Mouse (Mus musculus): ENCODE data around the gene Epb41l4b. TPM values are rescaled to one million over a fixed set of nuclear protein-coding genes. Genes with fewer than 3 reads are reported as not detected.

Epb41l4b gene
- total RNA-seq, 1 experiment from 2014 or later: 3.1 TPM

DNA sequence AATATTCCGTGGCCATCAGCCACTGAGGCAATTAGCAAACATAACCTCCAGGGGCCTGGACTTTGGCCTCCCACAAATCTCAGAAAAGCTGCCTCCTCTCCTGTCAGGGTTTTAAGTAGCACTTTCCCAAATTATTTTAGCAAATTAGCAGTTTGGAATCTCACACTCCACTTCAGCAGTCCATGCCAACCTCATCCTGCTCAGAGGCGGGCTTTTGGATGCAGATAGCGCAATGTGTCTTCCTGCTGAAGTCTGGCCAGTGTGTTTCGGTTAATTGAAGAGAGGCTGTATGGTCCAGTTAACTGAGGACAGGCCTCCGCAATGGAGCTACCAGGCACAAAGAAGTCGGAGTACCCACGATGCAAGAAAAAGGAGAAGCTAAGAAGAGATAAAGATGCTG is 17.3 kb upstream of the Epb41l4b start:
- no peak for ATAC-seq (ENCODE audit: extremely low read depth, insufficient number of reproducible peaks, low FRiP score, poor library complexity, severe bottlenecking)

DNA sequence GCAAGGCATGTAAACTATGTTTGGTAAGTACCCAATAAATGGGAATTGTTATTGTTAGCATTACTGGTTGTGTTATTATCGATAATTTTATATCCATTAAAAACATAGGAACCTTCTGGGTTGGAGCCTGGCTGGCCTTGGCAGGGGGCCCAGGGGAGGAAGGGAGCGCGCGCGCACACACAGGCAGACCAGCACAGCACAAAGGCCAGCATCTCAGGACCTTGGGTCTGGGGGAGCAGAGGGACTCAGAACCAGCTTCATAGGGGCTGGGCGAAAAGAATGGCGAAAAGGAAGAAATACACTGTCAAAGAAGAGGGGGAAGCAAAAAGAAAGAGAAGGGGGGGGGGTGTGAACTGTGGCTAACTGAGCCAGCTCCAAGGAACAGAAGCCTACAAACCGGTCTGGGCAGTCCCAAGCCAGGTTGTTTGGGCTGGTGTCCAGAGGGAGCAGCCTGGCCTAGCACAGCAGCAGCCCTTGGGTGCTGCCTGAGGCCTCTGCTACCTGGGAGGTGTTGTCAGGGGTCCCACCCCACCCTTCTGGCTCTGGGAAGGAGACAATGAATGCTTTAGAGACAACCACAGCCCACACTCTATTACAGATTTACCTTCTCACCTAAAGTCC is 13.4 kb upstream of the Epb41l4b start:
- no peak for ATAC-seq (ENCODE audit: extremely low read depth, insufficient number of reproducible peaks, low FRiP score, poor library complexity, severe bottlenecking)

DNA sequence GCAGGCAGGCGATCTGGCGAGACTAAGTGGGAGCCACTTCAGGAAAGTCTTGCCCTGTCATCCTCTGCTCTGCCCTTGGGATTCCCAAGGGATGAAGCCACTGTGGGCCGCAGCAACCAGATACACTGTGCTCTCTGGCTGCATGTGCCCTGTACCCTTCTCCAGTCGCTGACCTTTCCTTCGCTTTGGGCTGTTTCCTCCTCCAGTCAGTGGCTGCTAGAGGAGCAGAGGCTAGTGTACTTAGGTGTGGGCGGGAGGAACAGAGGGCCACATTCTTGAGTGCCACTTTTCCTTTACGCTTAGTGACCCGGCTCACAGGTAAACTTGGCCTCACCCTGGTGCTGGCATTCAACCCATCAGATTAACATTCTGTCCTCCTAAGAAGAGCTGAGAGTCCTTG is 10.6 kb upstream of the Epb41l4b start:
- no peak for ATAC-seq (ENCODE audit: extremely low read depth, insufficient number of reproducible peaks, low FRiP score, poor library complexity, severe bottlenecking)

DNA sequence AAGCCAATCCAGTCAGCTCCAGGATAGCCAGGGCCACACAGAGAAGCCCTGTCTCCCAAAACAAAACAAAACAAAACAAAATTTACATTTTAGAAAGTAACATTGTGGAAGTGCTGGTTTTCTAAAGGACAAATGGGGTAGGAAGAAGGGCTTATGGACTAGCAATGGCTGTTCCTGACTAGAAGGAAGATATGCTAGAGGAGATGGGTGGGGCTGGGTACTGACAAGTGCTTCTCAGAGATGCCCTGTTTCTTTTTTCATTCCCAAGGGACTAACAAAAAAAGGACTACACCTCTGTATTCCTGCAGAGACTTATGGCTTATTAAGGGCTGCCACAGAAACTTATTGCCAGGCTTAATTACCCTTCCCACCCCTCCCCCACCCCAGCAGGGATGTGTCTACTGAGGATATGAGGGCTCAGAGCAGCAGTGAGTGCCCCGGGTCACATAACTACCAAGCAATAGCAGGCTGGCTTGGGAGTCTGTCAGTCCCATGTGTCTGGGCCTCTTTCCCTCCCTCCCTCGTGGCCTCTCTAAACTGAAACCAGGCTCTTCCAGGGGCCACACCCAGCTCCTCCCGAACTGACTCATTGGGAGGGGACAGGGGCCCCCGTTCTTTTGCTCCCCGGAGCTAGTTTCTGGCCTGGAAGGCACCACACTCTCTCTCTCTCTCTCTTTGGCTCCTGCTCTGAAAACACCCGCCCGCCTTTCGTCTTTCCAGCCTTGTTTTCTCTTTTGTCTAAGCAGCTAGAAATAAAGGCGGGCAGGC is 10.0 kb upstream of the Epb41l4b start:
- no peak for ATAC-seq (ENCODE audit: extremely low read depth, insufficient number of reproducible peaks, low FRiP score, poor library complexity, severe bottlenecking)

DNA sequence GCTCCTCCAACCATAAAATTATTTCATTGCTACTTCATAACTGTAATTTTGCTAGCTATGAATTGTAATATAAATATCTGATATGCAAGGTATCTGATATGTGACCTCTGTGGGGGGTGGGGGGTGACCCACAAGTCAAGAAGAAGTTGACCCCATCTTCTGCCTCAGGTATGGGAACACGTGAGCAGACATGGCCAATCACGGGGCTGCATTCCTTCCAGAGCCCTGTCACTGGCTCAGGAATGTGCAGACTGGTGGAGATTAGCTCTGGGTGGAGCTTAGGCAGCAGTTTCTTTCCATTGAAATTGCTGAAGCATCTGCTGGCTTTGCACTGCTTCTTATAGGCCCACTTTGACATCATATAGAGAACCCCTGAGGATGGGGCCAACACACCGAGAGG is 4.9 kb upstream of the Epb41l4b start:
- ATAC-seq (ENCODE audit: extremely low read depth, insufficient number of reproducible peaks, low FRiP score, poor library complexity, severe bottlenecking): no peak

DNA sequence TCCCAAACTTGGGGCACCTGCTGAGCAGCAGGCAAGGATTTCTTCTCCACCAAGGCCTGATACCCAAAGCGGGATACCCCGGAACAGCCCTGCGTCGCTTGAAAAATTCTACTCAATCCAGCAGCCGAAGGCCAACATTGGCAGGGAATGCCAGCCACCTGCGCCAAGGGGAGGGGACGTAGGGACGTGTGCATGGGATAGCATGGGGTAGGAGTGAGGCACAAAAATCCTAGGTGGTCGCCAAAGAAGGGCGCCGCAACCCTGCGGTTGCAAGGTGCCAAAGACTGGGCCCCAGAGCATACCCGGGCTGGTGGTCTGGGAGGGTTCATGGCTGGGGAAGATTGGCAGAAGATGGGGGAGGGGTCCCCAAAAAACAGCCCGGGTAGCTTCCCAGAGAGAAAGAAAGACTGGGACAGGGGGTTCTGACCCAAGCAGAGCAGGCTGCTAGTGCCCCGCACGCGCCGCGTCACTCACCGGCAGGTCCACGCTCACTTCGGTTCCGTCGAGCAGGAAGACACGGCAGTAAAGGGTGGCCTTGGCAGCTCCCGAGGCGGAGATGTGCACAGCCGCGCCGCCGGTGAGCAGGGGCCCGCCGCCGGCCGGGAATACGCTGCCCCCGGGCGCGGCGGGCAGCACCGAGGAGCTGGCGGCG is 737 bp downstream of the Epb41l4b start:
- ATAC-seq (ENCODE audit: extremely low read depth, insufficient number of reproducible peaks, low FRiP score, poor library complexity, severe bottlenecking): no peak

DNA sequence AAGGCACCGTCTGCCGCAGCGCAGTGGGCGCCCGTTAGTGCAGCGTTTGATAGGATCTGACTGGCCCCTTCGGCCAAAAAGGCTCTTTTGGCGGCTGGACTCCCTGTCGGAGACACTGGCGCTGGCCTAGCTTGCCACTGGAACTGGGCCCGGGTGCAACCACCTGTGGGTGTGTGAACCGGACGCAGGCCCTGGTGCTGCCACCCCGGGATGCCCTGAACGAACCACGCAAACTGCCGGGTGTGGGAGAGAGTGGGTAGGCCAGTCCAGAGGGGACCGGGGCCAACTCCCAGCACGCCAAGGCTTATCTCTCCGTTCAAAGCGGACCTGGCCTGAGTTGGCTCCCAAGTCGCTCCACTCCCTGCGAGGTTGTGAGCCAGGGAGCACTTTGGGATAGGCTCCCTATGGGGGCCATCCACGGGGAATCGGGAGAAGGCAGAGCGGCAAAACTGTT is 1.3 kb downstream of the Epb41l4b start:
- ATAC-seq (ENCODE audit: extremely low read depth, insufficient number of reproducible peaks, low FRiP score, poor library complexity, severe bottlenecking): no peak

DNA sequence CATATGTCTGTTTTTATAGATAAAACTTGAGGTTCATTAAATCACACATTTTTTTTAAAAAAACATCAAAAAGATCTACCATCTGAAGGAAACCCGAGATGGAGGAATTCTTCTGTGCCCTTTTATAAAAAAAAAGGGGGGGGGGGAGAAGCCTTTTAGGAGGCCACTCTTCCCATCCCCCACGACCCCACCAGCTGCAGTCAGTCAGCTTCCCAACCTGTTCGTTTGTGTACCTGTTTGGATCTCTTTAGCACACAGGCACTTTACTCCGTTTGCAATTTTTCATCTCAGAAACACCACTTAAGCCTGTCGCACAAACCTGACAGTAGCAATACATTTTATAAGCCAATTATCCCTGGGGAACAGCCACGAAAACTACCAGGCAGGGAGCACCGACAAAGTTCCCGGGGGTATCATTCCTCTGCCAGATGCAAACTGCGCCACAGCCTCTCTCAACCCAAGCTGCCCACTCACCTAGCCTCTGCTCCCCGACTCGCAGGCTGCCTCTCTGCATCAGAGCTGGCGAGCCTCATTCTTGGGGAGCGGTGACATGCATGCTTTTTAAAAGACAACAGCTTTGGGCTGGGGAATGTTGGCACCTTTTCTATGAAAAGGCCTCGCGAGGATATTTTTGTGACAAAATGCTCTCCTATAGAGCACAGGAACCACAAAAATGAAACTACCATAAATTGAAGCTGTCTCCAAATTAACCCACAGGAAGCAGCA is 2.1 kb downstream of the Epb41l4b start:
- no peak for ATAC-seq (ENCODE audit: extremely low read depth, insufficient number of reproducible peaks, low FRiP score, poor library complexity, severe bottlenecking)

DNA sequence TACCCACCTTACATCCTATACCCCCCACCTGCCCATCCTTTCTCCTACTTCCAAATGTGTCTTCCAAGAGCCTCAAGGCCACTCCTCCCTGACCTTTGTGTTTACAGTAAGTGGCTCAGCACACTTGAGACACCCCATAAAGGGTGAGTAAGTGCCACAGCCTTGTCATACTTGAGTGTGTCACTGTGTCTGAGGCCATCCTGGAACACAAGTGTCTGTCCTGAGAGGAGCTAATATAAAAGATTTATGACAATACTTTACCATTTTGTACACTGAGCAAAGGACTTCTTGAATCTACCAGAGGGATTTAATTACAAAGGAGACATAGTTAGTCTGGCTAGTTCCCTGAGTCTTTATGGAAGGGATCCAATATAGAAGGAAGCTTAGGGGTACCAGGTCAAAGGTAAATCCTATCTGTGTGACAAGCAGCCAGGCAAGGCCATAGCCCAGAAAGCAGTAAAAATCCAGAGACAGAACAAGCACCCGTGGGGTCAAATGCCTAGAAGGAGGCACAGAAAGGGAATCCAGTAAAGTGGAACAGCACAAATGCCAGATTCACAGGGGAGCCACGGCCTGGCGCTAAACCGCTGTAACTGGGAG is 2.9 kb downstream of the Epb41l4b start:
- no peak for ATAC-seq (ENCODE audit: extremely low read depth, insufficient number of reproducible peaks, low FRiP score, poor library complexity, severe bottlenecking)

DNA sequence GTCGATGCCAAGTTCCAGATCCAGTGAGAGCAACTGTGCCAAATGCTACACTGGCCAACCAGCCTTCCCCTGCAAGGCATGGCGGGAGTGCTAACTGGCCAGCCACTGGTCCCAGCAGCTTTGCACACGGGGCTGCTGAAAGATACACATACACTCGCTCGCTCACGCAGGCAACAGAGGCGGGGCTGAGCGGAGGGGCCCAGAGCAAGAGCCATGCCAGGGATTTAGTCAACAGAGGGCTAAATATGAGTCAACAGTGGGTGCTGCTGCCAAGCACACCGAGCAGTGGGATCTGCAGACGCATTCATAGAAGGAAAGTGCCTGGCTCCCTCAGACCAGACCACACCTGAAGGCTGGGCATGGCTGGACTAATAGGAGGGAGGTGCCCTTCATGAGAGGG is 3.8 kb downstream of the Epb41l4b start:
- ATAC-seq (ENCODE audit: extremely low read depth, insufficient number of reproducible peaks, low FRiP score, poor library complexity, severe bottlenecking): no peak

DNA sequence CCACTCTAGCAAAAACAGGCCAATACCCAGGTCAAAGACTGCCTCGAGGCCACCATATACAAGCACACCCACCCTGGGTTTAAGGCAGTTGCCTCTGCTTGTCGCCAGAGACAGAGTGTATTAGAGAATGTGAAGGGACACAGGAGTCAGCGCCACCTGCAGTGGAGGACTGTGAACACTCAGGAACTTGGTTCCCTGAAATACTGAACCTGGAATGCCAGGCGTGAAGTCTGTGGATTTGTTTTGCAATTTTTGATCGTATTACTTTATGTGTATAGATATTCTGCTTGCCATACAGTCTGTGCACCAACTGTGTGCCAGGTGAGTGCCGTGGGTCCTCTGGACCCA is 5.2 kb downstream of the Epb41l4b start:
- ATAC-seq (ENCODE audit: extremely low read depth, insufficient number of reproducible peaks, low FRiP score, poor library complexity, severe bottlenecking): no peak

DNA sequence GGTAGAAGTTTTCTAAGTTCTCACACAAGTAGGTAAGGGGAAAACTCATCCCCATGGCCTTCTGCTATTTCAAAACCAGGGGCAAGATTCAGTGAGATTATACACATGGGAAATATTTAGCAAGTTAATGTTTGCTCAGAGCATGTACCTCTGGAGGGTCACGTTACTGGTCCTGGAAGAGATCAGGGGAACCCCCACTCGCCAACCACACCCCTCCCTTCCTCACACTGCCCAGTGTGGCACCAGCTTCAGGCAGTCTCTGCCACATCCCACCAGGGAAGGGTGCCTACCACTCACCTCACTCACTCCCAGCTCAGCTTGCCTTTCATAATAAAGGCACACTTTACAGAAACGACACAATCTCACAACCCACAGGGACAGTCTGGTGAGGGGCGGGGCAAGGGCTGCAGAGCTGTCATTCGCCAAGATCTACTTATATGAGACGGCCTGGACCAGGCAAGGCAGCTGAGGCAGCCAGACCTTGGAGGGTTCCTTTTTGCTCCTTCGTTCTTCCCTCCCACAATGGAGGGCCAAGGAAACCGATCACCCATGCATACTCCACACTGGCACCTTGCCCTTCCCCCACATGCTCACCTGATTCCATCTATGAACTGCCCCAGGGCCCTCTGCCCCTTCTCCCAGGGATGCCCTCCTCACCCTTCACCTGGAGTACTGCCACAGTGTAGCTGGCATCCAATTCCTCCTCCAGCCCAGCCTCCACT is 5.7 kb downstream of the Epb41l4b start:
- ATAC-seq (ENCODE audit: extremely low read depth, insufficient number of reproducible peaks, low FRiP score, poor library complexity, severe bottlenecking): no peak

DNA sequence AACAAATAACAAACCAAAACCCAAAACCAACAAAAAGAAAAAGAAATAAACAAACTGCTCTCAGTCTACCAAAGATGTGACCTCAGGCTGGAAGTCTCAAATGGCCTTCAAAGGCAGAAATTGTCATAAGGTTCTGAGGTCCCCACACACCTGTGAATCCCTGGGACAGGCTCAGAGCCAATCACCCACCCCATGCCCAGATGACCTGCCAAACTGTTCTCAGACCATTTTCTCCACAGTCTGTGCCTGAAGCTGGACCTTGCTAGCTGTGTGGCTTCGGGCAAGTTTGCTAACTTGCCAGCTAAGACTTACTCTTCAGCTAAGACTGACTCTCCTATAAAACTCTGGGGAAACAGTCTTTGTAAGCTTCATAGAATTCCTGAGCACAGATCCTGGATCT is 7.8 kb downstream of the Epb41l4b start:
- no peak for ATAC-seq (ENCODE audit: extremely low read depth, insufficient number of reproducible peaks, low FRiP score, poor library complexity, severe bottlenecking)

DNA sequence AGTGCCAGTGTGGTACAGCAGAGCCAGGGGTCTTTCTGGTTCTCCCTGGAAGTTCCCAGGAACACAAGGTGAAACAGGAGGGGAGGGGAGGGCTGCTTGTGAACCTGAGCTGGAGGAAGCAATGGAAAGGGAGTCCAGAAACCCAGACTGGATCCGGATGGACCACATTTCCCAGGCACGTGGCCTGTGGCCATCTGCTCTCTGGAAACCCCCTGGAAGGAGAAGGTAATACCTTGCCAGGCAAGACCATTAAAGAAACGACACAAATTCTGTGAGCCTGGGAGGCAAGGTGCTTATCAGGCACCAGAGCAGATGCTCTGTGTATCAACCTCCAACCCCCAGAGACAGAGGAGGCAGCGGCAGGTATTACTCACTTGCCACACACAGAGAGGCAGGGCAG is 8.7 kb downstream of the Epb41l4b start:
- ATAC-seq (ENCODE audit: extremely low read depth, insufficient number of reproducible peaks, low FRiP score, poor library complexity, severe bottlenecking): no peak

DNA sequence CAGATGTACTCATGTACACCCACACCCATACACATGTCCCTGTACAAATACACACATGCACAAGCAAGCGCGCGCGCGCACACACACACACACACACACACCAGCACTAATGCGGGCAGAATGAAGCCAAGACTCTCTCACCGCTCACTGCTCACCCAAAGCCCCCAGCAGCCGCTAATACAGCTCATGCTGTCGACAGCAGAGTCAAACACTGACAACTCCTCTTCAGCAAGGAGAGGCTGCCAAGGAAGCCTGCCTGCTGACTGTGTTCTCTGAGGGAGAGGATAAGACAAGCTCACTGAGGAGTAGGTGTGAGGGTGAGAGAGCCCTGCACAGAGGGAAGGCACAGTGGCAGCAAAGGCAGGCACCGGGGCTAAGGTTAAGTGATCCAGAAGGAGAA is 11.4 kb downstream of the Epb41l4b start:
- ATAC-seq (ENCODE audit: extremely low read depth, insufficient number of reproducible peaks, low FRiP score, poor library complexity, severe bottlenecking): no peak

DNA sequence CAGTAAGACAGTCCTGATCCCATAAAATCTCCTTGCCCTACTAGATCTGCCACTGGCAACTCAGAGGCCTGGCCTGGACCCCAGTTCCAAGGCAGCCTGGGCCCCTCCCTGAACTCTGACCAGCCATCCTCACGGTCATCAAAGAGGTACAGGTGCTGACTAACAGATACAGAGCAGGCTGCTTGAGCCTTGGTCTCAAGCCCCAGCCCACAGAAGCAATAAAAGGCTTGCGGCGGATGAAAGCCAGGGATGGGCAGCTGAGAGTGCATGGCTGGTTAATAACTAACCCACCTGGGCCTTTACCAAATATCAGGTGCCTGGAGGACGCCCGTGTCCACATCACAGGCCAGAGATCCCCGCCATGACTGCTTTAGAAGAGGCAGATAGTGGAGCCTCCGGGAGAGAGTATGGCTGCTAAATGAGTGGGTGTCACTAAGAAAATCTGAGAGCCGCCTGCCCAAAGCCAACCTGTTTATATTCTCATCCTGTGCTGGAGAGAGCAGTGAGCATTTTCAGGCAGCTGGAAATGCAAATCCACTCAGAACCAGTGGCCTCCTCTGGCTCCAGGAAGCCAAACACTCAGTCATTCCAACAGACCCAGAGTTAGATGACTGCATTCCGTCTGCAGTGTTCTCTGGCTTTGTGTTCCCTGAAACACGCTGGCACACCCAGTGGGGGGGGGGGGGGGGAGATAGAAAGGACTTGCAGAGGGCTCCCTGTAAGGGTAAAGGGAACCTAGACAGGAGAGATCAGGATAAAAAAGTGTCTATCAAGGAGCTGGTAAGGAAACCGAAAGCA is 13.3 kb downstream of the Epb41l4b start:
- ATAC-seq (ENCODE audit: extremely low read depth, insufficient number of reproducible peaks, low FRiP score, poor library complexity, severe bottlenecking): no peak

DNA sequence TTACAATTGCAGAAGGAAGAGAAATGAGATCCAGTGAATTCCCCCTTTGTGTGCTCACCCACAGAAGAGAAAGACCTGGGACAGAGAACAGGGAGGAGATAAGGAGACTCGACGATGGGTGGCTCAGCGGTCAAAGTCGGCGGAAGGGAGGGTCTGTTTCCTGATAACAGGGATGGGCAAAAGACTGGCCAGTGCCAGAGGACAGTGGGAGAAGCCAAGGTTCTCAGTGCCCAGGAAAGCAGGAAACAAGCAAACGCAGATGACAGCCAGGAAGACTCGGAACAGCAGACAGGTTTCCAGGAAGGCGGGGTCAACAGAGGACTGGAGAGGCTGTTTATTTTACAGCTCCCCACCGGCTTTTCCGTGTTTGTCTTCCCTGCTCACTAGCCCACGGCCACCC is 20.2 kb downstream of the Epb41l4b start:
- no peak for ATAC-seq (ENCODE audit: extremely low read depth, insufficient number of reproducible peaks, low FRiP score, poor library complexity, severe bottlenecking)

DNA sequence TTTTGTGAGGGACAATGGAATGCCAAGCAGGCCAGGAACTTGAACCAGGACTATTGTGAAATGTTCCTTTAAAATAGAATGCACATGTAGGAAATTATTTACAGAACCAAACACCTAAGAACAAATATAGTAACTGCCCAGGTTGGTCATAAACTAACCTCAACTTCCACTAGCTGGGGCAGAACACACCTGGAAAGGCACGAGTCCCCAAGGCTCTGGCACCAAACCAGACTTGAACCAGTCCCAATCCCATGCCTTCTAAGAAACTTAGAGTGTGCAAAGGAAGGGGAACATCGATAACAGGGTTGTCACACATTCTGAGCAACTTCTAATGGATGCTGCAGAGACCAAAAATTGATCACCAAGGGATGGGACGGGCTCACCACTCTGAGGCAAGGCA is 21.1 kb downstream of the Epb41l4b start:
- no peak for ATAC-seq (ENCODE audit: extremely low read depth, insufficient number of reproducible peaks, low FRiP score, poor library complexity, severe bottlenecking)
